Mouse (Mus musculus): ENCODE results near the gene Rbms3.

Rbms3 gene

GRCm38 (mm10) chr9:116748857-116749584, 880.7 kb downstream of the Rbms3 start:
- no peak for DNase-seq (ENCODE audit: low spot score in 2 of 2)

GRCm38 (mm10) chr9:116748346-116748745, 881.4 kb downstream of the Rbms3 start:
- DNase-seq (ENCODE audit: low spot score in 2 of 2) = no peak

GRCm38 (mm10) chr9:116746871-116747270, 882.8 kb downstream of the Rbms3 start:
- no peak for DNase-seq (ENCODE audit: low spot score in 2 of 2)

GRCm38 (mm10) chr9:116737786-116738185, 891.9 kb downstream of the Rbms3 start:
- DNase-seq (ENCODE audit: low spot score in 2 of 2) = no peak

- DNase-seq (ENCODE audit: low spot score in 2 of 2) = no peak
These were observed 900.5 kb downstream of the Rbms3 start for GRCm38 (mm10) chr9:116729172-116729571.

- no peak for DNase-seq (ENCODE audit: low spot score in 2 of 2)
These were observed 901.1 kb downstream of the Rbms3 start for GRCm38 (mm10) chr9:116728655-116729054.

- no peak for DNase-seq (ENCODE audit: low spot score in 2 of 2)
These were observed 901.6 kb downstream of the Rbms3 start for GRCm38 (mm10) chr9:116728093-116728492.

GRCm38 (mm10) chr9:116724581-116724980, 905.1 kb downstream of the Rbms3 start:
- no peak for DNase-seq (ENCODE audit: low spot score in 2 of 2)

- DNase-seq (ENCODE audit: low spot score in 2 of 2) = no peak
These were observed 926.6 kb downstream of the Rbms3 start for GRCm38 (mm10) chr9:116703119-116703518.

GRCm38 (mm10) chr9:116702611-116703010, 927.1 kb downstream of the Rbms3 start:
- DNase-seq (ENCODE audit: low spot score in 2 of 2) = no peak

- DNase-seq (ENCODE audit: low spot score in 2 of 2) = no peak
These were observed 928.1 kb downstream of the Rbms3 start for GRCm38 (mm10) chr9:116701511-116702179.

GRCm38 (mm10) chr9:116688615-116689014, 941.1 kb downstream of the Rbms3 start:
- no peak for DNase-seq (ENCODE audit: low spot score in 2 of 2)

- no peak for DNase-seq (ENCODE audit: low spot score in 2 of 2)
These were observed 952.6 kb downstream of the Rbms3 start for GRCm38 (mm10) chr9:116677142-116677541.

GRCm38 (mm10) chr9:116676445-116676844, 953.3 kb downstream of the Rbms3 start:
- DNase-seq (ENCODE audit: low spot score in 2 of 2) = peak; percentile 6

- no peak for DNase-seq (ENCODE audit: low spot score in 2 of 2)
These were observed 955.5 kb downstream of the Rbms3 start for GRCm38 (mm10) chr9:116674191-116674590.

GRCm38 (mm10) chr9:116661026-116661425, 968.7 kb downstream of the Rbms3 start:
- no peak for DNase-seq (ENCODE audit: low spot score in 2 of 2)

- DNase-seq (ENCODE audit: low spot score in 2 of 2) = no peak
These were observed 969.8 kb downstream of the Rbms3 start for GRCm38 (mm10) chr9:116659936-116660335.

GRCm38 (mm10) chr9:116657141-116657540, 972.6 kb downstream of the Rbms3 start:
- no peak for DNase-seq (ENCODE audit: low spot score in 2 of 2)

GRCm38 (mm10) chr9:116651414-116651813, 978.3 kb downstream of the Rbms3 start:
- DNase-seq (ENCODE audit: low spot score in 2 of 2) = no peak

GRCm38 (mm10) chr9:116649955-116650354, 979.8 kb downstream of the Rbms3 start:
- no peak for DNase-seq (ENCODE audit: low spot score in 2 of 2)

GRCm38 (mm10) chr9:116649086-116649792, 980.5 kb downstream of the Rbms3 start:
- no peak for DNase-seq (ENCODE audit: low spot score in 2 of 2)

GRCm38 (mm10) chr9:116644616-116645015, 985.1 kb downstream of the Rbms3 start:
- no peak for DNase-seq (ENCODE audit: low spot score in 2 of 2)

- DNase-seq (ENCODE audit: low spot score in 2 of 2) = no peak
These were observed 989.4 kb downstream of the Rbms3 start for GRCm38 (mm10) chr9:116640302-116640679.

Measured in frontal cortex, postnatal 10 days (tissue).